ENCODE assay signal across 7 mouse cellular contexts in the genomic region with DNA sequence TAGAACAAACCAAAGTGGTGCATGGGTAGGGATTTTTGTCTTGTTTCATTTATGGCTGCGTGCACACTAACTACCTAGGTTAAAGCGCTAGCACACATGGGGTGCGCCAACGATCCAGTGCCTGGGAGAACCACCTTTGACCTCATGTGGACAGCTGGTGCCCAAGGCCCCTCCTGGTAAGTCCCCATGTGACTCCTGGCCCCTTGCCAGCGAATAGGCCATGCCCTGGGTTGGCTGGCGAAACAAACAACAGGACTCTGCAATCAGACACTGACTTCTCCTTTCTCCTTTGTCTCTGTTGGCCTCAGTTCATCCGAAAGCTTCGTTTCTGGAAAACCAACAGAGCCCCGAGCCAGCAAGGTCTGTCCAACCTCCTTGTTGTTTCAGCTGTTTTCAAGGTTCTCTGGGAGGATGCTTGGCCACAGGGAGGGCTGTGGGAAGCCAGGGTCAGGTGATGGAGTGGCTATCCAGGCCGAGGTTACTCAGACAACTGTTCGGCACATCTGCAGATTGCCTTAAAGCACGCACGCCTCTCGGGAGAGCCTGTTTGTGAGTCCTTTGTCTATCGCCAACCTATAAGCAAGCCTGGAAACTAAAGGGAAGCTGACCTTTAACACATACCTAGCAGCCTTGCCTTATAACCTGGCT. TPM values are rescaled to one million over a fixed set of nuclear protein-coding genes. Genes with fewer than 3 reads are reported as not detected.
DNase-seq lines count a peak whose midpoint lies in the region; TF ChIP-seq lines count a peak whose summit lies in the region.

No protein-coding gene starts in this region.

- no peak overlapping the region for H3K4me3 ChIP-seq in left cerebral cortex, adult 2 months
- no peak overlapping the region for H3K4me3 ChIP-seq in midbrain, embryonic 10.5 days

- H3K27me3 ChIP-seq in midbrain, embryonic 10.5 days (ENCODE audit: low read depth, poor library complexity, severe bottlenecking): no peaks in the 10 kb centered on the region

- DNase-seq in ovary, adult 18-20 months (ENCODE audit: low spot score): peak; percentile 50
- DNase-seq in ovary, postnatal 14 days (ENCODE audit: low spot score): no peak
- DNase-seq in gastrocnemius, postnatal 4 days (ENCODE audit: low spot score in 2 of 2): peak; percentile 41 to 66
- DNase-seq in left cerebral cortex, adult 2 months (ENCODE audit: extremely low spot score in 1 of 2, low spot score in 2 of 2): peak in 1 of 2 experiments; percentile 53
- DNase-seq in right cerebral cortex, adult 2 months (ENCODE audit: low spot score in 2 of 2): peak; percentile 22 to 38
- DNase-seq in c-Kit-positive CD71-positive TER-119-positive erythroid progenitor cells, embryonic 14.5 days (ENCODE audit: low spot score): no peak
- DNase-seq in midbrain, embryonic 10.5 days (ENCODE audit: low spot score): no peak

- intact Hi-C loops in left cerebral cortex, adult 2 months (cut with DNase I): no loop called here

- no peaks in the 10 kb centered on the region for H3K36me3 ChIP-seq in midbrain, embryonic 10.5 days

- 85% methylated on average over 15 of the region's 15 CpGs for WGBS in midbrain, embryonic 10.5 days

- H3K9me3 ChIP-seq in midbrain, embryonic 10.5 days (replicated peaks): no peaks in the 10 kb centered on the region

- H3K27ac ChIP-seq in left cerebral cortex, adult 2 months: peak overlapping the region; percentile 38
- no peak overlapping the region for H3K27ac ChIP-seq in midbrain, embryonic 10.5 days (replicated peaks)

- no peak for TF ChIP-seq CTCF in left cerebral cortex, adult 2 months (IDR thresholded peaks at IDR 0.05)

- peaks cover 7% of the 10 kb centered on the region for H3K4me1 ChIP-seq in midbrain, embryonic 10.5 days

RNA-seq across cellular contexts. Expression of gene Slc16a6, which starts 12.1 kb away (rescaled TPM):
- total RNA-seq in gastrocnemius, postnatal 4 days (2021): 10 to 100 TPM; 16.8 to 17.6 TPM
- total RNA-seq in left cerebral cortex, adult 2 months (2021): 10 to 100 TPM; 11.6 to 12.3 TPM
- polyA plus RNA-seq in midbrain, embryonic 10.5 days (2016; fragmentation: Nextera tagmentation; extraction: Ambion mirVana): 5.0 and 5.5 TPM in 2 replicates

RNA-seq across cellular contexts. Expression of gene Arsg, which starts 12.3 kb away (rescaled TPM):
- 10 to 100 TPM; 11.3 to 12.4 TPM for total RNA-seq in gastrocnemius, postnatal 4 days (2021)
- 10 to 100 TPM; 10.2 to 11.1 TPM for total RNA-seq in left cerebral cortex, adult 2 months (2021)
- 1.9 and 2.2 TPM in 2 replicates for polyA plus RNA-seq in midbrain, embryonic 10.5 days (2016; fragmentation: Nextera tagmentation; extraction: Ambion mirVana)

RNA-seq across cellular contexts. Expression of gene Amz2, which starts 59.8 kb away (rescaled TPM):
- total RNA-seq in gastrocnemius, postnatal 4 days (2021): 10 to 100 TPM; 47.4 to 55.9 TPM
- 10 to 100 TPM; 49.5 TPM for total RNA-seq in left cerebral cortex, adult 2 months (2021)
- 45.2 and 46.0 TPM in 2 replicates for polyA plus RNA-seq in midbrain, embryonic 10.5 days (2016; fragmentation: Nextera tagmentation; extraction: Ambion mirVana)

Comparison
In these comparisons a context has a peak if more than half of its experiments do, and no peak if none do; other contexts are left out.
1. DNase-seq: peak in ovary, adult 18-20 months (single experiment), gastrocnemius, postnatal 4 days (2 of 2) and right cerebral cortex, adult 2 months (2 of 2); none in ovary, postnatal 14 days (single experiment), c-Kit-positive CD71-positive TER-119-positive erythroid progenitor cells, embryonic 14.5 days (single experiment) and midbrain, embryonic 10.5 days (single experiment).